Mouse (Mus musculus) inflammation-experienced regulatory T-cells, adult 6 months (primary cell): Measurements from ENCODE around the gene Adgra1. TPM values are rescaled to one million over a fixed set of nuclear protein-coding genes. Genes with fewer than 3 reads are reported as not detected.

Source experiments
- ATAC-seq: one replicate; pipeline ENCODE4 v1.8.0; 2017
- polyA plus RNA-seq, 3 experiments: library from polyadenylated mRNA; unstranded; fragments of 100-300 nt; shearing (Covaris generic); gene quantifications; one replicate each; pipeline ENCODE4 v1.2.1; 2017

Gene Adgra1
- polyA plus RNA-seq, 3 experiments from 2014 or later, result not detected

DNA sequence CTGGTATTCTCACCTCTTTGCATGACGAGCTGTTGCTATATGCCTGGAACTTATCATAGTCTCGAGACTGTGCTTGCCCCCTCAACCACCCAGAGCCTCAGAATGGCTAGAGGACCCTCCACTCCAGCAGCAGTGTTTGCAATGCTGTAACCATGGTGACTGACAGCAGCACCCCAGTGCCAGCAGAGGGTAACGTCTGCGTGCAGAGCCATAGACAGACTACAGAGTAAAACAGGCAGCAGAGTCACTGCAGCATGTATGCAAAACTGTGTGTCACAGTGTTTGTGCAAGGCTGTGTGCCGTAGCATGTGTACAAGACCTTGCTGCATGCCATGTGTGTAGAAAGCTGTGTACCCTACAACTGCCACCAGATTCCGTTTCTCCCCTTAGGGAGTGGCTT is 75.5 kb downstream of the Adgra1 start:
- no peak for ATAC-seq

DNA sequence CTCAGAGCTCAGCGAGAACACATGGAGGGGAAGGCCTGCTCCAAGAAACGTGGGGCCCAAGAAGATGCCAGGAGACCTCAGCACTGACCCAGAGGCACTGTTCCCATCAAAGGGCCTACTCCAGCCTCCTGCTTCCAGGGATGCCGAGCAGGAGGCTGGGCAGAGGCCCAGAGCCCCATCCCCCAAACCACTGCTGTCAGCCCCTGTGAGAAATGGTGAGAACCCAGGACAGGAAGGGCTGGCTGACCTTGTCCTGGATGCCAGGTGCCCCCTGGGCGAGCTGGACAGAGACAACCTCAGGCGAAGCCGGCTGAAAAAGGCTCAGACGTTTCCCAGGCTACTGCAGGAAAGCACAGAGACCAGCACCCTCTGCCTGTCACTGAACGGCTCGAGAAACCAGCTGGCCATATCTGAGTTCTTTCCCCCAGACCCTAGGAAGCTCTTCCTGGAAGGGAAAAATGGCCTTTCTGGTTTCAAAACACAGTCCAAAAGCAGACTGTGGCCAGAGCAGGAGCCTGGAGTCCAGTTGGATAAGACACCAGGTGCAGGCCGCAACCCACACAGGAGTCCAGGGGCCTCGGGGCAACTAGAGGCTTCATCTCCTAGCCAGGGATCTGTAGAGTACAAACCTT is 76.3 kb downstream of the Adgra1 start:
- no peak for ATAC-seq

DNA sequence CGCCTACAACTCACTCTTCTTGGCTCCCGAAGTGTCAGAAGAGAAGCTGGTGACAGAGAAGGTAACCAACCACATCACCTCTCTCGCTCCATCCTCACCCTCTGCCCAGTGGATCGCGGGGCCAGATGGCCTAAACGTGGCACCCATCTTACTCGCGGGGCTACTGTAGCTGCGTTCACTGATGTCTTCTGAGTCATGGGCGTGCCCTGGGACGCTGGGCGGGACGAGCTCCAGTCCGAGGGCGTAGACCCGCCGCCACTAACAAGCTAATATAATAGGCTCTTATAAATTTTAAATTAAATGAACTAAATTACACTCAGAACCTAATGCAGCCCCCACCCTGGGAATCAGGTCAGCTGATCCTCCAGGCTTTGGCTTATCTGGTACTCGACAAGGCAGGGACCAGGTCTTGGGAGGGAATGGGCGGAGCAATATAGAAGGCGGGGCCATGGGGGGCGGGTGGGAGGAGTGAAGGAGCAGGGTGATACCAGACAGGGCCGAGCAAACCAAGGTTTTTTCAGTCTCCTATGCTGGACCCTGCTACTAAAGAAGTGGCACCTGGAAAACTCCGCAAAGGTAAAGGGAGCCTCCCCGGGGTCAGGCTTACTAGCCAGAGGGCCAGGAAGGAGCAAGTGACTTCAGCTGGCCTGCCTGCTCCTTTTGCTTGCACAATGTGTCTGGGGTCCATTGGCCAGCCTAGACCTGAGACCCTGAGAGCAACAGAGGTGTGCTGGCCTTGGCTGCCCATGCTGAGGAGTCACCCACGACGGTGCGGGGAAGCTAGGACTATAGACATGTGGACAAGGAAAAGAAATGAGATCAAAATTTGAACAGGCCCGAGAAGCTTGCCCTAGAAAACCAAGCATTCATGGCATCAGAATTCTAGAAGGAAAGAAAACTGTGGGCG is 80.4 kb downstream of the Adgra1 start:
- ATAC-seq, result peak; percentile 50

DNA sequence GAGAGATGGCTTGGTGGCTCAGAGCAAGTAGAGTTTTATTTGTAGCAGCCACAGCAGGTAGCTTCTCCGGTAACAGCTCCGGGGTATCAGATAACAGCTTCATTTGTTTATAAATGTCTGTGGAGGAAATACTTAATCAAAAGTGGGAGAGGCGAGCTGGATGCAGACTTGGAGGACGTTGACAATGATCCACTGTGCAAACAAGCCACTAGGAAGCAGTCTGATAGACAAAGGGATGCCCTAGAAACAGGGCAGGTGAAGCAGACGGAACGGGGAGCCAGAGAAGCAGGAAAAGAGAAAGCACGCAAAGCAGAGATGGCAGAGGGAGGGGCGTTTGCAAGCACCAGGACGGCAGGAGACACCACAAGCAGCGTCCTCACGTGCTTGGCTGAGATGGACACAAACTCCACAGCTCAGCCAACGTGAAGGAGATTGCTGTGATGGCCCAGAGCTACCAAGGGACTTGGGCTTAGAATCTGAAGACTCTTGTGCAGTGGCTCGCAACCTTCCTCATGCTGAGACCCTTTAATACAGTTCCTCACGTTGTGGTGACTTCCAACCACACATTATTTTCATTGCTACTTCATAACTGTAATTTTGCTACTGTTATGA is 81.8 kb downstream of the Adgra1 start:
- ATAC-seq, result no peak

DNA sequence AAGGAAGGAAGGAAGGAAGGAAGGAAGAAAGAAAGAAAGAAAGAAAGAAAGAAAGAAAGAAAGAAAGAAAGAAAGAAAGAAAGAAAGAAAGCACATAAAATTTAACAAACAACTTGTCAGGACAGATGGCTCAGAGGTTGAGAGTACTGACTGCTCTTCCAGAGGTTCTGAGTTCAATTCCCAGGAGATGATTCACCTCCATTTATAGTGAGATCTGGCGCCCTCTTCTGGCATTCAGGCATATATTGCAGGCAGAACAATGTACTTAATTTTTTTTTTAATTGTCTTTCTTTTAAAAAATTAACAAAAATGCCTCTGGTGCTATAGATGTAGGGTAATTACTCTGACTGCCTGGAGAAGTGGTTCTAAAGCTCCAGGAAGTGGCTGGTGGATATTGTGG is 82.4 kb downstream of the Adgra1 start:
- ATAC-seq, result no peak

DNA sequence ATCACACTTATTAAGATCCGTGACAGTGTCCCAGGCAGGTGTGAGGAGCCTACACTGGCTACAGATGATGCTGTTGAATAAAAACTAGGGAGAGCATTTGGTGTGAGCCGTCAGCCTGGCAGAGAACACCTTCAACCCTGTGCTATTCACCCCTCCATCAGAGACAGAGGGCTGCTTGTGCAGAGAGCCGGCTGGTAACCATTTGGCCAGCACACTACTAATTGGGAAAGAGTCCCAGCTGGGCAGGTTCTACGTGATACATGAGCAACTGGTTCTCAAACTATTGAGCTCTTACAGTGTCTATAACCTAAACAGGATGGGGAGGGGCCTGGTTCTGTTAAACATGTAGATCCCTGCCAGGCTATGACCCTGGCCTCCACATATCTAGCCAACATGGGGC is 84.3 kb downstream of the Adgra1 start:
- ATAC-seq, result no peak

Other genes starting within 250 kb of the Adgra1 start
- not detected for gene Cfap46, start 150.4 kb upstream of the Adgra1 start, polyA plus RNA-seq
- under 1 TPM; 0.20 to 0.49 (median 0.38) TPM for gene Kndc1, start 60.5 kb downstream of the Adgra1 start, polyA plus RNA-seq
- 1 to 10 TPM; 3.3 to 5.0 (median 3.6) TPM for gene Utf1, start 109.6 kb downstream of the Adgra1 start, polyA plus RNA-seq
- 1 to 10 TPM in 2 of 3 experiments, under 1 TPM in 1; 0.66 to 1.5 (median 1.0) TPM for gene 6430531B16Rik, start 144.6 kb downstream of the Adgra1 start, polyA plus RNA-seq
- gene Adam8, start 158.4 kb downstream of the Adgra1 start, polyA plus RNA-seq, result 10 to 100 TPM in 2 of 3 experiments, 1 to 10 TPM in 1; 8.8 to 59.4 (median 13.1) TPM
- gene Zfp511, start 202.2 kb downstream of the Adgra1 start, polyA plus RNA-seq, result 10 to 100 TPM; 25.0 to 30.1 (median 25.7) TPM
- 10 to 100 TPM; 24.8 to 32.5 (median 28.0) TPM for gene Tubgcp2, start 202.5 kb downstream of the Adgra1 start, polyA plus RNA-seq
- not detected for gene Msx3, start 214.9 kb downstream of the Adgra1 start, polyA plus RNA-seq
- not detected for gene Caly, start 248.4 kb downstream of the Adgra1 start, polyA plus RNA-seq